Mouse (Mus musculus) adrenal gland, adult (tissue): Measurements from ENCODE around the gene Rasgef1c.
A peak's percentile ranks its signal among the peaks of the same experiment; 100 is the strongest.

Source experiments
- DNase-seq, 2 experiments: peaks; one replicate each; pipeline ENCODE4 v3.0.0; 2022 to 2023; ENCODE audit warnings: low spot score in 1 of 2; ENCODE audit not compliant: inconsistent age in 2 of 2

The Rasgef1c gene

DNA sequence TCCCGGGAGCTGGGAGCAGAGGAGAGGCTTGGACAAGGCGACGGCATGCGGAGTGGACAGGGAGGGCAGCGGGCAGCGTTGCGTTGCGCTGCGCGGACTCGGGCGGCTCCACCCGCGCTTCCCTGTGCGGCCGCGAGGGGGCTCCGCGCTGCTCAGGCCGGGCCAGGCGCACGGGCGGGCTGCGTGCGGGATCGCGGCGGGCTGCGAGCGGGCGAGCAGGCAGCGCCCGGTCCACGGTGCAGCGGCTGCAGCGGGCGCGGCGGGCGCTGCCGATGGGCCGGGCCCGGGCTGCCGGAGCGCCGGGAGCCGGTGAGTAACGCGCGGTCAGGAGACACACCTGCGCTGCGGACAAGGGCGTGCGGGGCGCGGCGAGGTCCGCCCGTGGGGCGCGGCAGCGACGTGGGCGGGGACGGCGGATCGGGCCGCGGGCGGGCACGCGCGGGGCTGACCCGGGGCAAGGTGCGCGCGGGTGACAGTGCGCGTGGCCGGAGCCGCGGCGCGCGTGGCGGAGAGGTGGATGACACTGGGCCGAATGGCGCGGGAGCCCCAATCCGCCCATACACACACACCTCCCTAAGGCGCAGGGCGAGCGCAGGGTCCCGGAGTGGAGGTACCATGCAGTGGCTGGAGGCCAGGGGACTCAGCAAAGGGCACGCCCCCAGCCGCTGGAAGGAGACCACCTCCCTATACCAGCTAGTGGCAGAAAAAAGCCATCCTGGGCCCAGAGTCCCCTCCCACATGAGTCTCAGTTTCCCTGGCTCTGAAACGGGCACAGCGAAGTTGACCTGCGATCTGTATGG, at the start of gene Rasgef1c:
TSS of gene Rasgef1c (plus strand) at position 177 of the 800 bp plus-strand sequence.
- peak; percentile 77 to 90 for DNase-seq

DNA sequence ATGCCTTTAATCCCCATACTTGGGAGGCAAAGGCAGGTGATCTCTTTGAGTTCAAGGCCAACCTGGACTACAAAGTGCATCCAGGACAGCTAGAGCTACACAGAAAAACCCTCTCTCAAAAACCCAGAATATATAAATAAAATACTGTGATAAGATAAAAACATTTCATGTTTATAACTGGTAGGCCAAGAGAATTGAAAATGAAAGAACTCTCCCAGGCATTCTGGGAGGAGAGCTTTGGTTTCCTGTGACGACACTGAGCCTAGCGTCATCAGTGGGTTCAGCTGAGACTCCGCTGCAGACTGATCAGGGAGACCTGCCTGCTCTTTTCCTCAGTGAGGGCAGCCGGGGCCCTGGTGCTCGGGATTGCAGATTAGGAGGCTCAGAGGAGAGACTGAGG, 46.5 kb upstream of the Rasgef1c start:
- no peak for DNase-seq

DNA sequence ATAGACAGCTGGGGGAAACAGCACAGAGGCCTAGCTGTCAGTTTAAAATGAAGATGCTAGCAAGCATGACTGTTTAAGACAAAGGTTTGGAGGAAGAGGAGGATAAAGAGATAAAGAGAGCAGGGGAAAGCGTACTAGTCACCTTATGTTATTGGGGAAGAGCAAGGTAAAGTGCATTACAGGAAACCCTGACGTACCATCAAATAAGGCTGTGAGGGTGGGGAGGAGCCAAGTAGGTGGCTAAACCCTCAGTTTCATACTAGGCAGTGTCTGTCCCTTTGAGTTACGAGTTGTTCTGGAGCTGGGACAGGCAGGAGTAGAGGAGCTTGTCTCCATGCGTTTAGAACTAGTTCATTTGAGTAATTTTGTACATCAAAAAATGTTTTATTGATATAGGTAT, 40.5 kb upstream of the Rasgef1c start:
- DNase-seq: no peak

DNA sequence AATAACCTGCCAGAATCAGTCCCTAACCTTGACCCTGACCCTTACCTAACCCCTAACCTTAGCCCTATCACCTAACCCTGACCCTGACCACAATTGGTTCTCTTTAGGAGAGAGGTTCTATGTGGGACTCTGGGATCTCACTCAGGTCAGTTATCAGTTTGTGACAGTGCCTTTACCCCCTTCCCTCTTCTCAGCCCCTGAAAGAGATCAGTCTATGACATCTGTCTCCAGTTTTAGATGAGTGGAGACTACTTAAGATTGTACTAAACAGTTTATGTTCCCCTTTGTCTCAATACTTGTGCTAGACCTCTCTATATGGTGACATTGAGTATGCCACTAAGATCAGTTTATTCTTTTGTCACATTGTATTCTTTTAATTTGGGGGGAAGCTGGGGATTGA, 37.7 kb upstream of the Rasgef1c start:
- no peak for DNase-seq

DNA sequence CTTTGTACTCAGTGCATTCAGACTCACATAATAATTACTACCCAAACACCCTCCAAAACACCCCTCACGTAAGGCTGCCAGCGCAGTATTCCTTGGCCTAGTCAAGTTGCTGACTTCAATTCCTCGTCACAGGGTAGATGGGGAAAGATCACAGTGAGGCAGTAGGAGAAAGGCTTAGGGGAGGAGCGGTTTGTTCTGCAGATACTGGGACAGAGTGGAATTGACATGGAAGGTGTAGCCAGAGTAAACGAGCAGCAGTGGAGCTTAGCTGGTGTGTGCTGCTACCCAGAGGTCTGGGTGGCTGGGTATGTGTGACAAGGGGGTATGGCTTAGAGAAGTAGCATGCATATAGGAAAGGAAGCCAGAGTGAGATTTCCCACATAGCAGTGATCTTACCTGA, 34.3 kb upstream of the Rasgef1c start:
- DNase-seq: no peak

DNA sequence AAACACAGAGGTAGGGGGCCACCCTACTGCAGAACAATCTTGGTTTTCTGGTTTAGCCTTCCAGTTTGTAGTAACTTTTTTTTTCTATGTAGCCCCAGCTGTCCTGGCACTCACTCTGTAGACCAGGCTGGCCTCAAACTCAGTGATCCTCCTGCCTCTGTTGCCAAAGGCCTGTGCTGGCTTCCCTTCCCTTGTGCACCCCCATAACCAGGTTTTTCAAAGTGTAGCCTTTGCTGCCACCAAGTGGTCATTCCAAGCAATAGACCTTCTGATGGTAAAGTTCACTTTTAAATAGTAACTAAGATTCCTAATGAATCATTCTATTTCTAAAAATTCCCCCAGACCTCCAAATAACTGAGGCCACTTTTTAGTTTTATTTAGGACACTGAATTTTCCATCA, 31.9 kb upstream of the Rasgef1c start:
- peak; percentile 42 to 83 for DNase-seq

DNA sequence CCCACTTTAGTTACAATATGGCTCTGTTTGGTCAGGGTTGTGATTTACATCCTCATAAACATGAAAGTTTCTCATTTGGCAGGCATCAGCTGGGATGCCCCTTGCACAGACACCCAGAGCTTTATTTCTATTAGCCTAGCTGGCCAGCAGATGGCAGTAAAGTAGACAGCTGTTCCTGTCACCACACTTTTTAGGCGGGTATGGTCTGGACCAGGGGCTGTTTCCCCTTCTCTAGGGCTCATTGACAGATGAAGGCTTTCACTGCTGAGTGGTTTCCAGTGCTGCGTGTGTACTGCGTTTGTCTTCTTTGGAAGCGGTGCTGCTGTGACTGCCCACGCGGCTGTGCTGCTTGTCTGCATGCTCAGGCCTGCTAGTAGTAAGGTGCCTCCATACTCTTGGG, 29.7 kb upstream of the Rasgef1c start:
- peak; percentile 23 to 75 for DNase-seq

DNA sequence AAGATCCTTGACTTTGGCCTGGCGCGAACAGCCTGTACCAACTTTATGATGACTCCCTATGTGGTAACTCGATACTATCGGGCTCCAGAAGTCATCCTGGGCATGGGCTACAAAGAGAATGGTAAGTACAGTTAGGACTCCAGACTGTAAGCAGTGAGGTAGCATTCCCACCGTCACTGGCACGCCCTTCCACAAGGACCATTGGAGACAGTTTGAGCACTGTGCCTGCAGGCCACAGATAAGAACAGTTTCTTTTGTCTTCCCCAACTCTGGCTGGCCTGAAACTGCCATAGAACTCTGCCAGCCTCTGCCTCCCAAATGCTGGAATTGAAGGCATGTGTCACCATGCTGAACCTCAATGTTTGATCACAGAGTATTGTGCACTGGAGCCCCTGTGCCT, 28.9 kb upstream of the Rasgef1c start:
- DNase-seq: no peak

DNA sequence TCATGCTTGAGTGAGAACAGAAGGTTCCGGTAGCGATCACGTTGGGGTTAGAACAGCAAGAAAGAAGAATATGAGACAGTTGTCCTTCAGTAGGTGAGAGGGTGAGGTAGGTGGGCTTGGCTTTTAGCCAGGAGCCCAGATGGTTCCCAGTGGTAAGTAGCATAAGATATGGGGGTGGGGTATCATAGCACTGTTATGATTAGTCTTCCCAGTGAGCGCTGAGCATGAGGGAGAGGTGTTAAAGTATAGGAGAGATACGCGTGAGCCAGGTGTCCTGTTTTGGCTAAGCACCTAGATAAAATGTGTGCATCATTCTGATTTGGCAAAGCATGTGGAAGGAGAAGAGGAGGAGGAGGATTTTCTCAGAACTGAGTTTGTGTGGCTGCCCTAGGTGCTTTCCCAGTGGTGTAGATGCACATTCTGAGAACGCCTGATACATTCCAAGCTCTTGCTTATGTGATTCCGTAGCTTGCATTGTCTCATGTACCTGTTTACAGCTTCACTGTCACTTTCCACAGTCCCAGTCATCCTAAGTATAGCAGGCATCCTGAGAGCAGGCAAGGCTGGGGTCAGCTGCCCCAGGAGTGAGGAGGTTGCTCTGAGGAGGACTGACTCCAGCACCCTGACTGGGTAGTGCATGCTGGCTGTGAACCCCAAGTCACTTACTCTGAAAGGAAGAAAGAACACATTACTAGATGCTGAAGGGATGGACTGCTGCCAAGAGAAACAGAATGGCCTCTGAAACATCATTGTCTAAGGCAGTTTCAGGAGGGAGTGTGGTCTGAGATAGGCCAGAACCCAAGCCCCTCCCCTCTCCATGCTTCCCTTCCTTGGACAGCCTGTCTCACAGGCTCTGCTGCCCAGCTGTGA, 24.5 kb upstream of the Rasgef1c start:
- no peak for DNase-seq

DNA sequence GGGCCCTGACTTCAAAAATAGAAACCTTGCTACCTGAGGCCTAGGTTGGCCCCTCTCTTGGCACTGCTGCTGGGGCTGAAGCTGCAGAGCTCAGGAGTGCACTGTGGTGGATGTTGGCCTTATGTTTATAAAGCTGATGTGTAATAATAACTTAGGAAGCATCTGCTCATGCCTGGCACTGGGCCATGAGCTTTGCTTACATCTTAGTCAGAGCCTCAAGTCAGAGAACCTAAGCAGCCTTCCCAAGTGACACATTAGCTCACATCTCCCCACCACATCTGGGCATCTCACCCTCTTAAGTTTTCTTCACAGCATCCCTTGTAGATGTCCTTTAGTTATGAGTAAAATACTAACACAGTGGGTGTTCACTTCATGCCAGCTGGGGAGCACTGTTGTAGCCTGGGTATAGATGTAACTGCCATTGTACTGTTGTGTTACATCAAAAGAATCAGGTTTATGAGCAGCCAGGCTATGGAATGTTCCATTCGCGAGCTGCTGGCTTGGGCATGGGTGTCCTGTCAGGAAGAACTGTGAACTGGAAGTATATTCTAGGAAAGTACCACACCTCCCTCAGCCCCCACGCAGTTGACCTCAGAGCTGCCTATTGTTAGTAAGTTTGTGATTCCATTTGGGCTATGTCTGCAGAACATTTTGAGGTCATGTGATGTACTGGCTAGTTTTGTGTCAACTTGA, 21.5 kb upstream of the Rasgef1c start:
- no peak for DNase-seq

DNA sequence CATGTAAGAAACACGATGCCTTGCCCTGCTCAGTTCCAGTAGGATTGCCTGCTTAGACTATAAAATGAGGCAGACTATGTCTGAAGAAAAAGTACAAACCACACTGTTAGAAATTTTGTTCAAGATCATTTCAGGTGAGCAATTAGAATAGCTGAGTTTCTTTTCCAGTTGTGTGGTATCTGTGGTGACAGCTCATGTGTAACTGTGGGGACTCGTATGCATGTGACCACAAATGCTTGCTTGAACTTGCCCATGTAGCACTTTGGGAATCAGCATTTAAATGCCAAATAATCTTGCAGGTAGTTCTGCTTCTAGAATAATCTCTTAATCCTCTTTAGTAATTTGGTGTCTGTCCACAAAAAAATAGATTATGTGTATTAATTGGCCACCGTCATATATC, 18.2 kb upstream of the Rasgef1c start:
- DNase-seq: no peak

DNA sequence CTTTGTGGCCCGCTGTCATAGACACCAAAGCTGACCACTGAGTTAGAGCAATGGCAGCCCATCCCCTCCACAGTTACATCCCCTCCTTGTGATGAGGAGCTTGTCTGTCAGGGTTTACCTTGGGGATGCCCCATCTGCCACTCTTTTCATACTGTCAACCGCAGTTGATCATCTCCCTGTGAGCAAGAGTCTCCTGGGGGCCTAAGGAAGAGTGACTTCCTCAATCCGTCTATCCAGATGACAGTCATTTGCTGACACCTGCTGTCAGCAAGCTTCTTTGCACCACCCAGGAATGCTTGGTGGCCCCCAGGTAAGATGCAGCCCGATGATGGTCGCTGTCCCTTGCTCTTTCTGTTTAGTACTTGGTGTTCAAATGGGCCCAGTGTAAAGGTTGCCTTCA, 13.2 kb upstream of the Rasgef1c start:
- DNase-seq: no peak

DNA sequence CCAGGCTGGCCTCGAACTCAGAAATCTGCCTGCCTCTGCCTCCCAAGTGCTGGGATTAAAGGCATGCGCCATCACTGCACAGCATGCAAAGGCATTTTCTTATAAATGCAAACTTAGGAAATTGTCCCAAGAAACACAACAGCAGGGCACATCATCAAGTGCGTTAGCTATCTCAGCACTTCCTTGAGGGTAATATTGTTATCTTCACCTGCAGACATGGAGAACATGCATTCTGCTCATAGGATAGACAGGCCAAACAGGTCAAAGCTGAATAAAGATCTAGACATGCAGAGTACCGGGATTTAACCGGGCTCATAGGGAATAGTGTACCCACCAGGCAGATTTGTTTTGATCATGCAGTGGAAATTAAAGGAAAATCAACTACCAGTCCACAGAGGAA, 9.6 kb upstream of the Rasgef1c start:
- DNase-seq: no peak

DNA sequence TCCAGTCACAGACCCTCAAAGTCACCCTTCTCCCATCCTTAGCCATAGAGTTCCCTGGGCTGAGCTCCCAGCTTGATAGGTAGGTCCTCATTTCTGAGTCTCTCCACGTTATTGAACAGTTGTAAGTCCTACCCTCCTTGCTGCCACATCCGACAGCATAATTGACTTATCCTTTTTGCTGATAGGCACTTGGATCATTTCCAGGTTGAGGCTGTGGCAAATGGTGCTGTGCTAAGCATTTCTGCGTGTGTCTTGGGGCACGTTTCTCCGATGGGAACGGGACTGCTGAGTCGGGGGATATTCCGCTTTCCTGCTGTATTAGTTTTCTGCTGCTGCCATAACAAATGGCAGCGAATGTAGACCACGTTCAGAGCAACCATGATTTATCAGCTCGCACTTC, 7.8 kb upstream of the Rasgef1c start:
- no peak for DNase-seq

DNA sequence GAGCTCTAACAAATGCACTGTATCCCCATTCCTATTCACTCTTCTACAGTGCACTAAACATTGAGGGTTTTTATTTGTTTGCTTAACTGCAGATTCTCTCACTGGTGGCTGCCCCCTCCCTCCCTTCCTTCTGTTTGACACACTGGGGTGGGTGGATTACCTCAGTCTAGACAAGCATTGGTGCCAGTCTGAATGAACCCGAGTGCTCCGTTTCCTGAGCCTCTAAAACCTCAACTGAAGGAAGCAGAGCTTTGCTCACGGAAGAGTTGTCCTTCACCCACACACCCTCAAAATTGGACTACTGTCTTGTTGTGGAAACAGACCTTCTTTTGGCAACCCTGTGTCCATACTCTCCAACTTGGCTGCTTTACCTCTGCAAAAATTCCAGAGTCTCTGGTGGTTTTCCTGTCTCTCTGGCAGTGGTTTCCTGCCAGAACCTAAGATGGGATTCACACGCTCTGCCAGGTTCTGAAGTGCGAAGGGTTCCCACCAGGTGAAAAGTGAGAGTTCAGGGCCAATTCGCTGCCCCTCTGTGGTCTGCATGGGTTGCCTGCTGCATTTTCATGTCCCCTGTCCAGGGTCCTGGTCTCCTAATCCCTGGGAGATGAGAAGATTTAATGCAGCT, 5.6 kb upstream of the Rasgef1c start:
- DNase-seq: no peak

DNA sequence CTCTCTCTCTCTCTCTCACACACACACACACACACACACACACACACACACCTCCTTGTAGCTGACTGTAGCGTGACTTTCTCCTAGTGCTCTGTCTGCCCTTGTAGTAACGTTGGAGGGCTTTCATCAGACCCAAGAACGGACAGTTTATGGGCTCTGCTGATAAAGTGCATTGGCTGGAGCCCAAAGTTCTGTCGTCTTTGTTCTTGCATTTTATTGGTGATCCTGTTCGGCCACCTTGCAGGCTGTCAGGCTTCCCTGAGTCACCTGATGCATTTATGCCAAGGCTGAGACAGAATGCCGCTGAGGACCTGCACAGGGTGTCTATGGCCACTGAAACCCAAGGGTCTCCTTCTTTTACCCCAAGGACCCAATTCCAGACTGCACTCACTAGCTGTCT, 1.6 kb upstream of the Rasgef1c start:
- peak; percentile 74 to 87 for DNase-seq

DNA sequence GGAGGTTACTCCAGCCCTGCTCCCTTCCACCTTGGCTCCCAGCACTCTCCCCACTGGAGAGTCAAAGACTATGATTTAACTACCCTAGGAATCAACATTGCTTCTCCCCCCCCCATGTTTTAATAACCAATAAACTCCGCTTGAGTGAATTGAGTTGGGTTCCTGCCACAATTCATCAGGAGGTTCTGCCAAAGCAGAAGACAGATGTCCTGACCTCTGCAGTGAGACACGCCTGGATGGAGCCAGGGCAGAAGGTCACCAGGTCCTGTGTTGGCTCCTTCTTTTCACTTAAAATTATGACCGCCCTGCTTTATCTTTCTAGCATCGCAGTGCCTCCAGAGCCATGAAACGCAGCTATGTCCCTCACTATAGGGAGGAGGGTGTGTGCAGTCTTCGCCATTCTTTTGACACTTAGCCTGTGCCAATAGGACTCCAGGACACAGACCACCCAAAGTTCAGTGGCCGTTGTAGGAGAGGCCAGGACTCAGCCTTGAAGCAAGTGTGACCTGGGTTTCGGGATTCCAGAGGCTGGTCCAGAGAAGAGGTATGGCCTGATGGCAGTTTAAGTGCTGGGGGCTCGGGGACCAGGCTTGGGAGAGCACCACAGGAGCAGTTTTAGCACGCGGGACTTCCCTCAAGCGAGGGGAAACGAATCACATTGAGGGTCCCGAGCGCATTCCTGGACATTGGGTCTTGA, 525 bp upstream of the Rasgef1c start:
- no peak for DNase-seq

DNA sequence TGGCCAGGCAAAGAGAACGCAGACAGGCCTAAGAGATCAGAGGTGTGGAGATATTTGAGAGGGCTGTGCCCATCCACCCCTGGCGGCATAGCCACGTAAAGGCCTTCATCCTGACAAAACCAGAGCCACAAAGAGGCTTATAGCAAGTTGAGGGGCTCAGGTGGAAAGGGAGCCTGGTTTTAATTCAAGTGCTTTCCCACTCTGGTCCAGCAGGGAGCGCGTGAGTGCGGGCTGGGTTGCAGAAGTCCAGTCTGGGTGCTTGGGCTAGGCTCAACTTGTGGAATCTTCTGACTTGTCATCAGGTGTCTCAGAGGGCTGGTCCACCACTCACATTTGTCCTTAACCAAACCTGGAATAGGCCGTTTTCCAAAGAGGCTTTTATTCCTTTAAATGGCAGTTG, 1.7 kb downstream of the Rasgef1c start:
- peak; percentile 60 to 92 for DNase-seq

DNA sequence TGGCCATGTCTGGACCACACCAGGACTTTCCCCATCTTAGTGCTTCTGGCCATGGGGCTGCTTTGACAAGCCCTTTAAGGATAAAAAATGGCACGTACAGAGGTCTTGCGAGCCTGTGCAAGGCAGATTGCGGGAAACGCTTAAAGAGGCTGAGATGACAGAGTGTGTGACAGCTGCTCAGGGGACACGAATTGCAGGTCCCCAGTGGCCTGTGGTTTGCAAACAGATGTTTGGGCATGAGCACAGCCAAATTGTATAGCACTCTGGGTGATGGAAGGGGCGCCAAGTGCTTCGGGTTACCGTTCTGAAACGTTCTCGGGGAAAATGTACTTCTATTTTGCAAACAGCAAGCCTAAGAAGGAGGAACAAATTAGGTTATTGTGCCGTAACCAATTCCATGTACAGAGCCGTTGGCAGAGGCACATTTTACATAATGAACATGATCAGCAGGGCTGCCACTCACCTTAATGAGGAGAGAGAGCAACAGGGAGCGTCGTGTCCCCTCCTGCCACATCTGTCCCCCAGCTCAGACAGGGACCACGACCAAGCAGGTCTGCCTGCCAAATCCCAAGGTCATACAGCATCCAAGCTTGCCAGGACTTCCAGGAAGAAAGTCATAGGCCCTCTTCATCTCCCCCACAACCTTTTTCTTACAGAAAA, 17.0 kb downstream of the Rasgef1c start:
- DNase-seq: no peak

DNA sequence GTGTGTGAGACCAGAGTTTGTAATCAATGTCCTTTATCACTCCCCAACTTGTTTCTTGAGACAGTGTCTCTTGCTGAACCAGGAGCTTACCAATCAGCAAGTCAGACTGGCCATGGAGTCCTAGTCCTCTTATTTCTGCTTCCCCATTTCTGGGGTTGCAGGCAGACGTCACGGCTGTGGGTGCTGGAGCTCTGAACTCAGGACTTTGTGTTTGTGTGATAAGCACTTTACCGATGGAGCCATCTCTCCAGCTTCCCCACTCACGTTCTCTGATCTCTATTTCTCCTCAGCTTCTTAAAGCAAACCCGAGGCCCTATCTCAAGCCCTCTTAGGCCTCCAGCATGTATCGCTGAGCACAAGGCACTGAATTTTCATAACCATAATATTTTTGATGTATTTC, 17.7 kb downstream of the Rasgef1c start:
- DNase-seq: no peak
